Mouse (Mus musculus) hematopoietic multipotent progenitor cell, adult 10-12 weeks (in vitro differentiated cells): ENCODE data around the gene Gm13275. TPM values are rescaled to one million over a fixed set of nuclear protein-coding genes. Genes with fewer than 3 reads are reported as not detected.

ENCODE experiments used
- polyA plus RNA-seq: library from polyadenylated mRNA; stranded (reverse); fragments of >175 nt; gene quantifications from 2 replicates; pipeline ENCODE4 v1.2.3, GENCODE M21; 2012; ENCODE audit warnings: low replicate concordance

Gm13275 gene
- polyA plus RNA-seq: not detected in 2 replicates

GRCm38 (mm10) chr4:88793936-88794675 is at the start of gene Gm13275:
TSS of gene Gm13275 (plus strand) at chr4:88794487.

GRCm38 (mm10) chr4:88754818-88755340 is 39.4 kb upstream of the Gm13275 start, which contains the start of gene Gm13271:
TSS of gene Gm13271 (plus strand) at chr4:88754868.

GRCm38 (mm10) chr4:88759610-88760268 is 34.5 kb upstream of the Gm13275 start, which contains the start of gene Gm13283:
TSS of gene Gm13283 (plus strand) at chr4:88760119.

GRCm38 (mm10) chr4:88773534-88773933 is 20.8 kb upstream of the Gm13275 start, which contains the start of gene Gm13290:
TSS of gene Gm13290 (plus strand) at chr4:88773834.

GRCm38 (mm10) chr4:88776622-88777021 is 17.7 kb upstream of the Gm13275 start, which contains the start of gene Gm13289:
TSS of gene Gm13289 (plus strand) at chr4:88776922.

GRCm38 (mm10) chr4:88779550-88779949 is 14.7 kb upstream of the Gm13275 start, which contains the start of gene Gm13272:
TSS of gene Gm13272 (plus strand) at chr4:88779850.

GRCm38 (mm10) chr4:88781831-88782230 is 12.5 kb upstream of the Gm13275 start, which contains the start of gene Ifnz:
TSS of gene Ifnz (plus strand) at chr4:88782131.

GRCm38 (mm10) chr4:88785409-88785808 is 8.9 kb upstream of the Gm13275 start, which contains the start of gene Gm13276:
TSS of gene Gm13276 (plus strand) at chr4:88785709.

GRCm38 (mm10) chr4:88788402-88788801 is 5.9 kb upstream of the Gm13275 start, which contains the start of gene Gm13277:
TSS of gene Gm13277 (plus strand) at chr4:88788632.

GRCm38 (mm10) chr4:88791250-88791649 is 3.0 kb upstream of the Gm13275 start, which contains the start of gene Gm13278:
TSS of gene Gm13278 (plus strand) at chr4:88791550.

GRCm38 (mm10) chr4:88797097-88797496 is 2.8 kb downstream of the Gm13275 start, which contains the start of gene Gm13279:
TSS of gene Gm13279 (plus strand) at chr4:88797397.

GRCm38 (mm10) chr4:88799365-88799764 is 5.1 kb downstream of the Gm13275 start, which contains the start of gene Gm13285:
TSS of gene Gm13285 (plus strand) at chr4:88799665.

GRCm38 (mm10) chr4:88802954-88803353 is 8.7 kb downstream of the Gm13275 start, which contains the start of gene Gm13287:
TSS of gene Gm13287 (plus strand) at chr4:88803254.

GRCm38 (mm10) chr4:88805231-88805630 is 10.9 kb downstream of the Gm13275 start, which contains the start of gene Gm13288:
TSS of gene Gm13288 (plus strand) at chr4:88805531.

GRCm38 (mm10) chr4:88815928-88816327 is 21.6 kb downstream of the Gm13275 start, which contains the start of gene Ifna7:
TSS of gene Ifna7 (plus strand) at chr4:88816228.

GRCm38 (mm10) chr4:88819659-88820058 is 25.4 kb downstream of the Gm13275 start, which contains the start of gene Ifna11:
TSS of gene Ifna11 (plus strand) at chr4:88819959.

GRCm38 (mm10) chr4:88827116-88827515 is 32.8 kb downstream of the Gm13275 start, which contains the start of gene Ifna6:
TSS of gene Ifna6 (plus strand) at chr4:88827416.

GRCm38 (mm10) chr4:88835225-88835624 is 40.9 kb downstream of the Gm13275 start, which contains the start of gene Ifna5:
TSS of gene Ifna5 (plus strand) at chr4:88835525.

GRCm38 (mm10) chr4:88841438-88841911 is 47.2 kb downstream of the Gm13275 start, which contains the start of gene Ifna4:
TSS of gene Ifna4 (plus strand) at chr4:88841861.

